Comparison of ENCODE assay signal across 8 mouse cellular contexts in the genomic region with DNA sequence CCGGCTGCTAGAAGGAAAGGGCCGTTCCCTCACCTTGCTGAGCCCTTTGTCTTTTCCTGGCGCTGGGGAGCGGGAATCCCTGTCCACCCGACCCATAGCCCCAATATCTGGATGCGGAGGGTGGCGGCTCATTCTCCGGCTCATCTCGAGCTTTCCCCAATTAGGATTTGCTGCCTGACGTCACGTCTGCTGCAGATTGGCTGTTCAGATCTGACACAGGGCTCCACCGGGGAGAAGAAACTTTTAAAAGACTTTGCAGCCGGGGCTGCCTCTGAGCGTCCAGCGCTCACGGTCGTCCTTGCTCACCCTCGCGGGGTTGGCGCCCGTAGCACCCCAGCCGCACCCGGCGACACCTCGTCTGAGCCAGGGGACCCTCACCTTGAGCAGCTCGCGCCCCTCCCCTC. TPM values are rescaled to one million over a fixed set of nuclear protein-coding genes. Genes with fewer than 3 reads are reported as not detected.
DNase-seq lines count a peak whose midpoint lies in the region; ATAC-seq and TF ChIP-seq lines count a peak whose summit lies in the region.

Ltbp1 (plus strand) TSS at position 288 of the 404 bp plus-strand sequence.

- peak; percentile 78 for ATAC-seq in midbrain, embryonic 14.5 days (ENCODE audit: low FRiP score, low TSS enrichment)
- ATAC-seq in stomach, embryonic 16.5 days (ENCODE audit: insufficient read depth, low FRiP score): peak; percentile 86

- no peaks in the 10 kb centered on the region for H3K79me2 ChIP-seq in heart, adult 2 months (replicated peaks; ENCODE audit: control insufficient read depth, insufficient read depth, low read length)

- peak within 1 kb of the TSS; percentile 99 for H3K4me2 ChIP-seq in midbrain, embryonic 14.5 days (ENCODE audit: low read length)
- H3K4me2 ChIP-seq in stomach, embryonic 16.5 days (ENCODE audit: low read depth, low read length): peak within 1 kb of the TSS; percentile 98

- intact Hi-C loops in heart, adult 2 months (cut with DNase I): loop anchor here (1.0 kb wide), 1 partner anchor 194 kb away; no protein-coding TSS in a partner anchor

- TF ChIP-seq POLR2A in heart, adult 2 months (IDR thresholded peaks at IDR 0.05; ENCODE audit: insufficient read depth, low read depth, low read length): peak; percentile 84

- H3K27ac ChIP-seq in embryonic facial prominence, embryonic 10.5 days (replicated peaks): peak within 1 kb of the TSS; percentile 94
- H3K27ac ChIP-seq in heart, adult 2 months: peak within 1 kb of the TSS; percentile 90
- 0 out of 2 replicates have a peak within 1 kb of the TSS, but pooled peaks have one; percentile 37 for H3K27ac ChIP-seq in midbrain, embryonic 14.5 days (replicated peaks; ENCODE audit: low read depth, low read length)
- peak within 1 kb of the TSS; percentile 90 for H3K27ac ChIP-seq in stomach, embryonic 16.5 days (ENCODE audit: low read length)

- no peaks in the 10 kb centered on the region; the same call in 1 of the 2 replicates for H3K36me3 ChIP-seq in embryonic facial prominence, embryonic 10.5 days (replicated peaks)
- H3K36me3 ChIP-seq in heart, adult 2 months (ENCODE audit: control insufficient read depth, insufficient read depth, low read length): no peaks in the 10 kb centered on the region
- H3K36me3 ChIP-seq in midbrain, embryonic 14.5 days (ENCODE audit: control insufficient read depth, insufficient read depth, low read length): no peaks in the 10 kb centered on the region
- H3K36me3 ChIP-seq in stomach, embryonic 16.5 days (ENCODE audit: control insufficient read depth, insufficient read depth, low read length): no peaks in the 10 kb centered on the region

- no peak for TF ChIP-seq CTCF in heart, adult 2 months (IDR thresholded peaks at IDR 0.05)

- DNase-seq in layer of hippocampus, adult 18-20 months (ENCODE audit: low spot score in 2 of 2): peak; percentile 27 to 38
- DNase-seq in layer of hippocampus, adult 9-11 months: no peak
- DNase-seq in embryonic facial prominence, embryonic 10.5 days (ENCODE audit: low spot score): no peak
- peak in 1 of 2 experiments; percentile 84 for DNase-seq in heart, adult 2 months
- peak; percentile 46 for DNase-seq in kidney, adult 11 months
- peak; percentile 59 for DNase-seq in liver
- DNase-seq in midbrain, embryonic 14.5 days: peak; percentile 80

- H3K27me3 ChIP-seq in embryonic facial prominence, embryonic 10.5 days (replicated peaks; ENCODE audit: low read depth, poor library complexity, severe bottlenecking): peaks cover 13% of the 10 kb centered on the region
- no peaks in the 10 kb centered on the region for H3K27me3 ChIP-seq in heart, adult 2 months (ENCODE audit: control insufficient read depth, insufficient read depth, low read length)
- peaks cover 15% of the 10 kb centered on the region; the same call in 1 of the 2 replicates for H3K27me3 ChIP-seq in midbrain, embryonic 14.5 days (ENCODE audit: control insufficient read depth, insufficient read depth, low read length)
- no peaks in the 10 kb centered on the region for H3K27me3 ChIP-seq in stomach, embryonic 16.5 days (ENCODE audit: control insufficient read depth, insufficient read depth, low read length)

- WGBS in embryonic facial prominence, embryonic 10.5 days: under 1% methylated on average over 26 of the region's 27 CpGs
- WGBS in heart, adult 2 months: under 1% methylated on average over 27 of the region's 27 CpGs
- WGBS in midbrain, embryonic 14.5 days: under 1% methylated on average over 27 of the region's 27 CpGs
- under 1% methylated on average over 27 of the region's 27 CpGs for WGBS in stomach, embryonic 16.5 days

- H3K9me3 ChIP-seq in embryonic facial prominence, embryonic 10.5 days: no peaks in the 10 kb centered on the region
- no peaks in the 10 kb centered on the region for H3K9me3 ChIP-seq in midbrain, embryonic 14.5 days (ENCODE audit: control insufficient read depth, low read length)
- H3K9me3 ChIP-seq in stomach, embryonic 16.5 days (replicated peaks; ENCODE audit: control insufficient read depth, low read length): no peaks in the 10 kb centered on the region

- TF ChIP-seq EP300 in heart, adult 2 months (IDR thresholded peaks at IDR 0.05; ENCODE audit: insufficient read depth, low read depth, low read length): no peak

- H3K4me3 ChIP-seq in embryonic facial prominence, embryonic 10.5 days: peak within 1 kb of the TSS; percentile 95
- peak within 1 kb of the TSS; percentile 93 for H3K4me3 ChIP-seq in heart, adult 2 months
- peak within 1 kb of the TSS; percentile 71 for H3K4me3 ChIP-seq in midbrain, embryonic 14.5 days (replicated peaks; ENCODE audit: low read depth, low read length)
- peak within 1 kb of the TSS; percentile 74 for H3K4me3 ChIP-seq in stomach, embryonic 16.5 days (replicated peaks; ENCODE audit: low read length)

- H3K4me1 ChIP-seq in embryonic facial prominence, embryonic 10.5 days: peaks cover 20% of the 10 kb centered on the region
- no peaks in the 10 kb centered on the region for H3K4me1 ChIP-seq in heart, adult 2 months (ENCODE audit: control insufficient read depth, insufficient read depth, low read length)
- H3K4me1 ChIP-seq in midbrain, embryonic 14.5 days (ENCODE audit: control insufficient read depth, insufficient read depth, low read length): peaks cover 7% of the 10 kb centered on the region
- H3K4me1 ChIP-seq in stomach, embryonic 16.5 days (ENCODE audit: control insufficient read depth, insufficient read depth, low read length): 0 out of 2 replicates have a peak, but pooled peaks cover 4% of the 10 kb centered on the region

- H3K9ac ChIP-seq in heart, adult 2 months (ENCODE audit: low read depth, low read length): peak within 1 kb of the TSS; percentile 95
- H3K9ac ChIP-seq in midbrain, embryonic 14.5 days (replicated peaks; ENCODE audit: low read length): peak within 1 kb of the TSS; percentile 61
- H3K9ac ChIP-seq in stomach, embryonic 16.5 days (ENCODE audit: low read length): peak within 1 kb of the TSS; percentile 89

RNA-seq across cellular contexts. Expression of gene Ltbp1, which starts in this region (rescaled TPM):
- total RNA-seq in layer of hippocampus, adult 18-20 months (2021): 1 to 10 TPM; 5.0 to 5.1 TPM
- 7.0 and 8.5 TPM in 2 replicates for polyA plus RNA-seq in embryonic facial prominence, embryonic 10.5 days (2016; fragmentation: Nextera tagmentation; extraction: Ambion mirVana)
- total RNA-seq in heart, adult 2 months (2021): 10 to 100 TPM; 39.9 to 40.4 TPM
- 17.2 and 27.9 TPM in 2 replicates for polyA plus RNA-seq in heart, adult 2 months (2012; rRNA removed)
- 1.2 and 2.5 TPM in 2 replicates for polyA plus RNA-seq in midbrain, embryonic 14.5 days (2014; fragmentation: Nextera tagmentation; extraction: Ambion mirVana)
- 30.1 and 30.4 TPM in 2 replicates for polyA plus RNA-seq in stomach, embryonic 16.5 days (2015; fragmentation: Nextera tagmentation; extraction: Ambion mirVana)

Comparison
In these comparisons a context has a peak if more than half of its experiments do, and no peak if none do; other contexts are left out.
1. RNA of gene Ltbp1 (total RNA-seq): 39.9 to 40.4 TPM in heart, adult 2 months; 5.0 to 5.1 TPM in layer of hippocampus, adult 18-20 months; every median in the first group is over 4 times any median in the second.
2. DNase-seq: peak in layer of hippocampus, adult 18-20 months (2 of 2), kidney, adult 11 months (single experiment), liver (single experiment) and midbrain, embryonic 14.5 days (single experiment); none in layer of hippocampus, adult 9-11 months (single experiment) and embryonic facial prominence, embryonic 10.5 days (single experiment).
3. H3K27ac ChIP-seq: peak in every context shown above with its lines; median percentile 94 in embryonic facial prominence, embryonic 10.5 days; 90 in heart, adult 2 months; 90 in stomach, embryonic 16.5 days; 37 in midbrain, embryonic 14.5 days.
4. Peak in every context shown above with its lines, with median percentiles within 50 percentile points of each other: H3K4me3 ChIP-seq and H3K9ac ChIP-seq.